Mouse (Mus musculus) limb, embryonic 11.5 days (tissue): Measurements from ENCODE around the gene Arhgef2. TPM values are rescaled to one million over a fixed set of nuclear protein-coding genes. Genes with fewer than 3 reads are reported as not detected.

Source experiments
- ATAC-seq: fragments of 200-750 bp; cut with Nextera tagmentation; 2 replicates; pipeline ENCODE4 v1.8.0; 2017; ENCODE audit warnings: low read depth; ENCODE audit not compliant: insufficient number of reproducible peaks, low FRiP score, low TSS enrichment
- DNase-seq: peaks from one replicate; pipeline ENCODE4 v3.0.0-alpha.2; 2015; ENCODE audit warnings: low spot score
- H3K27ac ChIP-seq: fragments of 300-500 bp; sonication (generic); replicated peaks from 2 replicates; pipeline ENCODE4 v1.5.1; 2014; ENCODE audit warnings: low read depth, mild to moderate bottlenecking, low read length
- H3K27me3 ChIP-seq: fragments of 300-500 bp; sonication (generic); 2 replicates; pipeline ENCODE4 v1.6.1; 2014; ENCODE audit warnings: mild to moderate bottlenecking, low read length, mixed read lengths; ENCODE audit not compliant: control insufficient read depth, insufficient read depth
- H3K36me3 ChIP-seq: fragments of 300-500 bp; sonication (generic); 2 replicates; pipeline ENCODE4 v1.6.1; 2014; ENCODE audit warnings: mild to moderate bottlenecking, low read length, moderate library complexity, mixed read lengths; ENCODE audit not compliant: control insufficient read depth, insufficient read depth
- H3K4me1 ChIP-seq: fragments of 300-500 bp; sonication (generic); 2 replicates; pipeline ENCODE4 v1.6.1; 2014; ENCODE audit warnings: low read length, mixed read lengths; ENCODE audit not compliant: control insufficient read depth, insufficient read depth
- H3K4me2 ChIP-seq: fragments of 300-500 bp; sonication (generic); 2 replicates; pipeline ENCODE4 v1.6.1; 2014; ENCODE audit warnings: low read depth, mild to moderate bottlenecking, moderate library complexity; ENCODE audit not compliant: severe bottlenecking
- H3K4me3 ChIP-seq: fragments of 300-500 bp; sonication (generic); 2 replicates; pipeline ENCODE4 v1.5.1; 2014; ENCODE audit warnings: low read depth, low read length
- H3K9ac ChIP-seq: fragments of 300-500 bp; sonication (generic); 2 replicates; pipeline ENCODE4 v1.6.1; 2014; ENCODE audit warnings: mild to moderate bottlenecking, low read length
- H3K9me3 ChIP-seq: fragments of 300-500 bp; sonication (generic); 2 replicates; pipeline ENCODE4 v1.6.1; 2016; ENCODE audit warnings: low read length; ENCODE audit not compliant: control insufficient read depth
- WGBS: fragments of 180-500 bp; shearing (Covaris S2); extraction: QIAGEN DNeasy Blood & Tissue Kit; methylation state at CpG from one replicate; pipeline ENCODE4 v1.1.7; 2014; 5-methylcytosine and 5-hydroxymethylcytosine counted together
- polyA plus RNA-seq: library from polyadenylated mRNA; unstranded; fragments of >200 nt; fragmentation: Nextera tagmentation; extraction: Ambion mirVana; gene quantifications from 2 replicates; pipeline ENCODE4 v1.2.1, GENCODE M21; 2014

Gene Arhgef2
- polyA plus RNA-seq, 1 experiment from 2014 or later: 134 TPM

GRCm38 (mm10) chr3:88620146-88620991, 14.6 kb downstream of the Arhgef2 start:
- H3K27me3 ChIP-seq: no peaks in the 10 kb centered on the region
- H3K36me3 ChIP-seq: no peaks in the 10 kb centered on the region
- H3K27ac ChIP-seq: peak overlapping the region; percentile 86
- ATAC-seq (no peak), DNase-seq (no peak)
- H3K9me3 ChIP-seq: no peaks in the 10 kb centered on the region
- peaks cover 15% of the 10 kb centered on the region for H3K4me1 ChIP-seq
- peak overlapping the region; percentile 63 for H3K4me2 ChIP-seq
- H3K4me3 ChIP-seq: peak overlapping the region; percentile 62
- peak overlapping the region; percentile 86 for H3K9ac ChIP-seq
- WGBS: 11% methylated on average over 15 of the region's 15 CpGs

GRCm38 (mm10) chr3:88620992-88621536, 15.3 kb downstream of the Arhgef2 start:
- WGBS: under 1% methylated on average over 53 of the region's 64 CpGs
- DNase-seq: peak; percentile 85
- peaks cover 15% of the 10 kb centered on the region for H3K4me1 ChIP-seq
- H3K4me3 ChIP-seq: peak overlapping the region; percentile 62
- ATAC-seq: peak; percentile 79
- peak overlapping the region; percentile 63 for H3K4me2 ChIP-seq
- peak overlapping the region; percentile 86 for H3K27ac ChIP-seq
- no peaks in the 10 kb centered on the region for H3K27me3 ChIP-seq
- H3K9ac ChIP-seq: peak overlapping the region; percentile 86
- H3K36me3 ChIP-seq: no peaks in the 10 kb centered on the region
- H3K9me3 ChIP-seq: no peaks in the 10 kb centered on the region

GRCm38 (mm10) chr3:88621537-88622112, 15.9 kb downstream of the Arhgef2 start:
- Histone ChIP-seq H3K9ac (peak overlapping the region; percentile 86), H3K4me1 (peaks cover 15% of the 10 kb centered on the region), H3K4me3 (peak overlapping the region; percentile 62), H3K27me3 (no peaks in the 10 kb centered on the region), H3K36me3 (no peaks in the 10 kb centered on the region), H3K9me3 (no peaks in the 10 kb centered on the region), H3K27ac (peak overlapping the region; percentile 86), H3K4me2 (peak overlapping the region; percentile 63)
- ATAC-seq: peak; percentile 32; the same call in 1 of the 2 replicates
- WGBS: under 1% methylated on average over 31 of the region's 36 CpGs
- peak; percentile 75 for DNase-seq

GRCm38 (mm10) chr3:88622113-88622940, 16.6 kb downstream of the Arhgef2 start:
- ATAC-seq: no peak
- peak; percentile 52 for DNase-seq
- no peaks in the 10 kb centered on the region for H3K9me3 ChIP-seq
- WGBS: under 1% methylated on average over 24 of the region's 24 CpGs
- peaks cover 15% of the 10 kb centered on the region for H3K4me1 ChIP-seq
- peak overlapping the region; percentile 86 for H3K27ac ChIP-seq
- no peaks in the 10 kb centered on the region; the same call in 1 of the 2 replicates for H3K36me3 ChIP-seq
- H3K27me3 ChIP-seq: no peaks in the 10 kb centered on the region
- peak overlapping the region; percentile 86 for H3K9ac ChIP-seq
- peak overlapping the region; percentile 63 for H3K4me2 ChIP-seq
- peak overlapping the region; percentile 62 for H3K4me3 ChIP-seq

GRCm38 (mm10) chr3:88622941-88623345, 17.2 kb downstream of the Arhgef2 start:
- Histone ChIP-seq H3K27me3 (no peaks in the 10 kb centered on the region), H3K9me3 (no peaks in the 10 kb centered on the region), H3K4me2 (peak overlapping the region; percentile 63), H3K36me3 (no peaks in the 10 kb centered on the region; the same call in 1 of the 2 replicates), H3K27ac (peak overlapping the region; percentile 86; the same call in 1 of the 2 replicates), H3K4me1 (peaks cover 15% of the 10 kb centered on the region), H3K9ac (peak overlapping the region; percentile 86), H3K4me3 (peak overlapping the region; percentile 62)
- WGBS: 0% methylated on average over 6 of the region's 6 CpGs
- DNase-seq (no peak), ATAC-seq (no peak)

GRCm38 (mm10) chr3:88623346-88624135, 17.8 kb downstream of the Arhgef2 start:
- Histone ChIP-seq H3K27me3 (no peaks in the 10 kb centered on the region), H3K27ac (peak overlapping the region; percentile 86; the same call in 1 of the 2 replicates), H3K4me1 (peaks cover 15% of the 10 kb centered on the region), H3K4me2 (peak overlapping the region; percentile 63), H3K4me3 (peak overlapping the region; percentile 62), H3K36me3 (no peaks in the 10 kb centered on the region; the same call in 1 of the 2 replicates), H3K9ac (peak overlapping the region; percentile 86), H3K9me3 (no peaks in the 10 kb centered on the region)
- ATAC-seq (no peak), DNase-seq (peak; percentile 52)
- 7% methylated on average over 15 of the region's 15 CpGs for WGBS

- ATAC-seq (no peak), DNase-seq (no peak)
- peaks cover 15% of the 10 kb centered on the region for H3K4me1 ChIP-seq
- peak overlapping the region; percentile 62 for H3K4me3 ChIP-seq
- no peaks in the 10 kb centered on the region for H3K27me3 ChIP-seq
- peak overlapping the region; percentile 63 for H3K4me2 ChIP-seq
- WGBS: 41% methylated on average over 4 of the region's 4 CpGs
- H3K9me3 ChIP-seq: no peaks in the 10 kb centered on the region
- no peak overlapping the region for H3K27ac ChIP-seq
- H3K36me3 ChIP-seq: peaks cover 1% of the 10 kb centered on the region; the same call in 1 of the 2 replicates
- peak overlapping the region; percentile 35; the same call in 1 of the 2 replicates for H3K9ac ChIP-seq
These were observed 18.6 kb downstream of the Arhgef2 start for GRCm38 (mm10) chr3:88624324-88624723.
